ENCODE assay signal across 10 mouse cellular contexts in the genomic region with DNA sequence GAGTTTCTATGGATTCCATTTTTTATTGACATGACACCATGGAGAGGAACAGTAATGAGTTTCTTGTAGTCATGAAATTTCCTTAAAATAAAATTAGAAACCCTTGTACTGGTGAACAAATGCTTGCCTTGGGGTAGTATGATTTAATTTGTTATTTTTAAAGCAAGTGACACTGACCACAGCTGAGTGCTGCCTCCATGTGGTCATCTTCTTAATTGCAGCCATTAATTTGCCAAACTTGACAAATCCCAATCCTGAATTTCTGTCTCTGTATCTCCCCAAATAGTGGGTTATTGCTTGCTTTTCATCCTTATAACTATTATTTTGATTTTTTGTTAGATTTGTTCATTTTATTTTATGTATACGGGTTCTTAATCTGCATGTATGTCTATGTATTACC. TPM values are rescaled to one million over a fixed set of nuclear protein-coding genes. Genes with fewer than 3 reads are reported as not detected.
A peak's percentile ranks its signal among the peaks of the same experiment; 100 is the strongest.
DNase-seq lines count a peak whose midpoint lies in the region; ATAC-seq and TF ChIP-seq lines count a peak whose summit lies in the region.
"Had no signal": no experiment of that assay in that cellular context is flagged by ENCODE, and none has a peak within 500 bp of the region (broad histone marks: within the 10 kb centered on the region; RNA-seq: fewer than 3 reads in every experiment).

No protein-coding gene starts in this region.

- DNase-seq in kidney, adult 9 months, result peak; percentile 36
- DNase-seq in testis, postnatal 10 days (ENCODE audit: low spot score), result peak; percentile 61
- no peak for DNase-seq in testis, postnatal 14 days (ENCODE audit: low spot score)
- DNase-seq in cerebellum, adult 9-10 months, result peak; percentile 39
- DNase-seq in right cerebral cortex, postnatal 4 days, result peak; percentile 22
- no peak for DNase-seq in thymus, adult 2 months
- no peak for DNase-seq in thymus, postnatal 0 days (ENCODE audit: low spot score)

- no peak overlapping the region for H3K4me3 ChIP-seq in kidney, embryonic 15.5 days (replicated peaks)
- H3K4me3 ChIP-seq in thymus, adult 2 months (ENCODE audit: control insufficient read depth, insufficient read depth, low read length), result no peak overlapping the region
- H3K4me3 ChIP-seq: heart, embryonic 13.5 days; liver, embryonic 15.5 days had no signal

- 61% methylated on average over 1 of the region's 1 CpGs for WGBS in kidney, embryonic 15.5 days
- 60% methylated on average over 1 of the region's 1 CpGs for WGBS in thymus, adult 2 months

- no peak overlapping the region for H3K27ac ChIP-seq in kidney, embryonic 15.5 days
- H3K27ac ChIP-seq in thymus, adult 2 months (ENCODE audit: control insufficient read depth, insufficient read depth, low read length), result no peak overlapping the region
- H3K27ac ChIP-seq: heart, embryonic 13.5 days; liver, embryonic 15.5 days had no signal

- TF ChIP-seq POLR2A in thymus, adult 2 months (IDR thresholded peaks at IDR 0.05; ENCODE audit: control insufficient read depth, extremely low read depth, insufficient read depth, low read length, poor library complexity), result no peak

- no peaks in the 10 kb centered on the region for H3K4me1 ChIP-seq in kidney, embryonic 15.5 days
- no peaks in the 10 kb centered on the region for H3K4me1 ChIP-seq in thymus, adult 2 months (replicated peaks; ENCODE audit: control insufficient read depth, insufficient read depth, low read length)
- H3K4me1 ChIP-seq: heart, embryonic 13.5 days; liver, embryonic 15.5 days had no signal

- H3K4me2 ChIP-seq in kidney, embryonic 15.5 days, result no peak overlapping the region
- H3K4me2 ChIP-seq: heart, embryonic 13.5 days; liver, embryonic 15.5 days had no signal

- no peaks in the 10 kb centered on the region for H3K36me3 ChIP-seq in kidney, embryonic 15.5 days
- no peaks in the 10 kb centered on the region for H3K36me3 ChIP-seq in thymus, adult 2 months (ENCODE audit: control insufficient read depth, insufficient read depth, low read length)
- H3K36me3 ChIP-seq: heart, embryonic 13.5 days; liver, embryonic 15.5 days had no signal

- H3K27me3 ChIP-seq in kidney, embryonic 15.5 days, result peaks cover 9% of the 10 kb centered on the region; the same call in 1 of the 2 replicates
- H3K27me3 ChIP-seq in thymus, adult 2 months (ENCODE audit: control insufficient read depth, insufficient read depth, low read length), result no peaks in the 10 kb centered on the region
- H3K27me3 ChIP-seq: liver, embryonic 15.5 days had no signal

- H3K9ac ChIP-seq in kidney, embryonic 15.5 days, result no peak overlapping the region
- H3K9ac ChIP-seq: heart, embryonic 13.5 days; liver, embryonic 15.5 days had no signal

- TF ChIP-seq CTCF in thymus, adult 2 months (IDR thresholded peaks at IDR 0.05; ENCODE audit: borderline replicate concordance, control insufficient read depth, extremely low read depth, insufficient read depth, low read length, poor library complexity), result no peak

- no peak for ATAC-seq in kidney, embryonic 15.5 days (replicated peaks; ENCODE audit: low FRiP score)

- no peaks in the 10 kb centered on the region for H3K9me3 ChIP-seq in kidney, embryonic 15.5 days (replicated peaks)
- H3K9me3 ChIP-seq: heart, embryonic 13.5 days; liver, embryonic 15.5 days had no signal

RNA-seq across cellular contexts. Expression of gene Unc13c, which starts 59.7 kb away (rescaled TPM):
- polyA plus RNA-seq in kidney, embryonic 15.5 days (2015; fragmentation: Nextera tagmentation; extraction: Ambion mirVana), result 0.49 and 0.52 TPM in 2 replicates
- 0.01 TPM in 1 of 2 replicates, not detected in the other for polyA plus RNA-seq in thymus, adult 2 months (2012; rRNA removed)
- polyA plus RNA-seq in thymus, postnatal 0 days (2015; fragmentation: Nextera tagmentation; extraction: Ambion mirVana), result 0.01 TPM in 1 of 2 replicates, not detected in the other

Comparison
In these comparisons a context has a peak if more than half of its experiments do, and no peak if none do; other contexts are left out.
1. DNase-seq: peak in kidney, adult 9 months (single experiment), testis, postnatal 10 days (single experiment), cerebellum, adult 9-10 months (single experiment) and right cerebral cortex, postnatal 4 days (single experiment); none in testis, postnatal 14 days (single experiment), thymus, adult 2 months (single experiment) and thymus, postnatal 0 days (single experiment).